Mouse (Mus musculus) E14TG2a.4 (cell line): ENCODE measurements at regions not wholly inside any gene's neighbourhood (a gene's known extent, or its start where the extent isn't known, plus 50 kb on each side); places are given as distances from the start of the nearest gene placed in this dataset.

Experiments used
- CTCF ChIP-seq: conservative IDR thresholded peaks from 2 replicates; pipeline ENCODE4 v1.5.1; 2014; ENCODE audit warnings: low read length
- POU5F1 ChIP-seq: IDR thresholded peaks from 2 replicates; pipeline ENCODE4 v1.6.1; 2014; ENCODE audit warnings: low read length, borderline replicate concordance

GRCm38 (mm10) chr11:17453530-17453929, 196.2 kb downstream of the C1d start:
- no peak for TF ChIP-seq CTCF
- no peak for TF ChIP-seq POU5F1
